Mouse (Mus musculus) thymus, adult 2 months (tissue): ENCODE data around the gene Apoa1. TPM values are rescaled to one million over a fixed set of nuclear protein-coding genes. Genes with fewer than 3 reads are reported as not detected.

Experiments
- DNase-seq: peaks from one replicate; pipeline ENCODE4 v3.0.0; 2021
- H3K27ac ChIP-seq: fragments of 200-500 bp; 2 replicates; pipeline ENCODE4 v1.5.1; 2012; ENCODE audit warnings: low read length, control low read depth; ENCODE audit not compliant: control insufficient read depth, insufficient read depth
- H3K27me3 ChIP-seq: fragments of 200-500 bp; 2 replicates; pipeline ENCODE4 v1.6.1; 2012; ENCODE audit warnings: mild to moderate bottlenecking, low read length, moderate library complexity, mixed read lengths; ENCODE audit not compliant: control insufficient read depth, insufficient read depth
- H3K36me3 ChIP-seq: fragments of 200-500 bp; 2 replicates; pipeline ENCODE4 v1.6.1; 2012; ENCODE audit warnings: mild to moderate bottlenecking, low read length, moderate library complexity; ENCODE audit not compliant: control insufficient read depth, insufficient read depth
- H3K4me1 ChIP-seq: fragments of 200-500 bp; replicated peaks from 2 replicates; pipeline ENCODE4 v1.6.1; 2012; ENCODE audit warnings: low read length; ENCODE audit not compliant: control insufficient read depth, insufficient read depth
- H3K4me3 ChIP-seq: fragments of 200-500 bp; 2 replicates; pipeline ENCODE4 v1.5.1; 2012; ENCODE audit warnings: mild to moderate bottlenecking, low read length, control low read depth, moderate library complexity; ENCODE audit not compliant: control insufficient read depth, insufficient read depth
- CTCF ChIP-seq: fragments of 200-500 bp; IDR thresholded peaks from 2 replicates; pipeline ENCODE4 v1.5.1; 2012; ENCODE audit warnings: mild to moderate bottlenecking, control low read depth, low read length, moderate library complexity, borderline replicate concordance; ENCODE audit not compliant: control insufficient read depth, poor library complexity, insufficient read depth; ENCODE audit errors: extremely low read depth
- POLR2A ChIP-seq: fragments of 200-500 bp; IDR thresholded peaks from 2 replicates; pipeline ENCODE4 v1.6.1; 2012; ENCODE audit warnings: mild to moderate bottlenecking, low read length, control low read depth, moderate library complexity; ENCODE audit not compliant: control insufficient read depth, poor library complexity, insufficient read depth; ENCODE audit errors: extremely low read depth
- WGBS: fragments of 180-500 bp; shearing (Covaris S2); methylation state at CpG from one replicate; pipeline ENCODE4 v1.1.7; 2018; 5-methylcytosine and 5-hydroxymethylcytosine counted together
- polyA plus RNA-seq: library from polyadenylated mRNA; depleted of rRNA; stranded (reverse); fragments of >200 nt; gene quantifications from 2 replicates; pipeline ENCODE4 v1.2.3, GENCODE M21; 2012; rRNA removed

Apoa1 gene
- 3.3 and 13.1 TPM in 2 replicates for polyA plus RNA-seq

GRCm38 (mm10) chr9:46228491-46228890 is at the start of gene Apoa1:
Gene Apoa1 (plus strand): TSS chr9:46228580.
- no peak within 1 kb of the TSS for H3K4me3 ChIP-seq
- H3K27me3 ChIP-seq: no peaks in the 10 kb centered on the region
- TF ChIP-seq CTCF (no peak), POLR2A (no peak)
- no peak for DNase-seq
- no peak within 1 kb of the TSS for H3K27ac ChIP-seq
- no peaks in the 10 kb centered on the region for H3K36me3 ChIP-seq
- WGBS: 75% methylated on average over 9 of the region's 9 CpGs
- H3K4me1 ChIP-seq: peaks cover 5% of the 10 kb centered on the region

- Histone ChIP-seq H3K36me3 (no peaks in the 10 kb centered on the region), H3K27ac (no peak overlapping the region), H3K27me3 (no peaks in the 10 kb centered on the region), H3K4me1 (peaks cover 37% of the 10 kb centered on the region), H3K4me3 (no peak overlapping the region)
- no peak for TF ChIP-seq CTCF
- TF ChIP-seq POLR2A: no peak
- WGBS: 96% methylated on average over 9 of the region's 9 CpGs
- no peak for DNase-seq
These were observed 49.8 kb upstream of the Apoa1 start for GRCm38 (mm10) chr9:46178595-46178994.

GRCm38 (mm10) chr9:46181297-46181696 is 47.1 kb upstream of the Apoa1 start:
- Histone ChIP-seq H3K36me3 (no peaks in the 10 kb centered on the region), H3K4me3 (no peak overlapping the region), H3K27ac (no peak overlapping the region), H3K4me1 (peaks cover 20% of the 10 kb centered on the region), H3K27me3 (no peaks in the 10 kb centered on the region)
- WGBS: 95% methylated on average over 8 of the region's 8 CpGs
- no peak for DNase-seq
- no peak for TF ChIP-seq POLR2A
- TF ChIP-seq CTCF: no peak

- TF ChIP-seq POLR2A (no peak), CTCF (no peak)
- WGBS: 91% methylated on average over 5 of the region's 5 CpGs
- Histone ChIP-seq H3K27ac (no peak overlapping the region), H3K36me3 (no peaks in the 10 kb centered on the region), H3K4me1 (no peaks in the 10 kb centered on the region), H3K4me3 (no peak overlapping the region), H3K27me3 (no peaks in the 10 kb centered on the region)
- DNase-seq: no peak
These were observed 43.8 kb upstream of the Apoa1 start for GRCm38 (mm10) chr9:46184542-46184941.

GRCm38 (mm10) chr9:46185191-46185590 is 43.2 kb upstream of the Apoa1 start:
- no peak overlapping the region for H3K4me3 ChIP-seq
- TF ChIP-seq POLR2A (no peak), CTCF (no peak)
- H3K27ac ChIP-seq: no peak overlapping the region
- DNase-seq: peak; percentile 64
- H3K27me3 ChIP-seq: no peaks in the 10 kb centered on the region
- WGBS: 13% methylated on average over 2 of the region's 2 CpGs
- no peaks in the 10 kb centered on the region for H3K4me1 ChIP-seq
- H3K36me3 ChIP-seq: no peaks in the 10 kb centered on the region

GRCm38 (mm10) chr9:46186387-46186786 is 42.0 kb upstream of the Apoa1 start:
- 98% methylated on average over 1 of the region's 1 CpGs for WGBS
- H3K27me3 ChIP-seq: no peaks in the 10 kb centered on the region
- no peak for DNase-seq
- no peaks in the 10 kb centered on the region for H3K36me3 ChIP-seq
- H3K27ac ChIP-seq: no peak overlapping the region
- no peaks in the 10 kb centered on the region for H3K4me1 ChIP-seq
- no peak overlapping the region for H3K4me3 ChIP-seq
- TF ChIP-seq CTCF: no peak
- TF ChIP-seq POLR2A: no peak

GRCm38 (mm10) chr9:46188370-46188769 is 40.0 kb upstream of the Apoa1 start:
- no peaks in the 10 kb centered on the region for H3K4me1 ChIP-seq
- no peak for DNase-seq
- no peaks in the 10 kb centered on the region for H3K27me3 ChIP-seq
- H3K36me3 ChIP-seq: no peaks in the 10 kb centered on the region
- TF ChIP-seq POLR2A (no peak), CTCF (no peak)
- 99% methylated on average over 4 of the region's 4 CpGs for WGBS
- no peak overlapping the region for H3K27ac ChIP-seq
- no peak overlapping the region for H3K4me3 ChIP-seq
